Mouse (Mus musculus) CH12.LX (cell line): ENCODE measurements at regions not wholly inside any gene's neighbourhood (a gene's known extent, or its start where the extent isn't known, plus 50 kb on each side); places are given as distances from the start of the nearest gene placed in this dataset.

Experiments used
- DNase-seq: peaks from one replicate; pipeline ENCODE4 v3.0.0-alpha.2; 2013; ENCODE audit errors: extremely low read depth
- H3K27ac ChIP-seq: 2 replicates; pipeline ENCODE4 v1.5.1; 2012; ENCODE audit warnings: low read depth, mild to moderate bottlenecking, control low read depth, moderate library complexity; ENCODE audit not compliant: insufficient read depth
- H3K27me3 ChIP-seq: replicated peaks from 2 replicates; pipeline ENCODE3; 2012; ENCODE audit warnings: inconsistent platforms
- H3K36me3 ChIP-seq, 2 experiments: replicated peaks in 1 of 2; 2 replicates each; pipeline versions ENCODE3 to v1.6.1; 2012; ENCODE audit warnings: inconsistent platforms in 1 of 2, low read length in 1 of 2, mild to moderate bottlenecking in 1 of 2, mixed read lengths in 1 of 2, moderate library complexity in 1 of 2; ENCODE audit not compliant: control insufficient read depth in 1 of 2, insufficient read depth in 1 of 2
- H3K4me1 ChIP-seq, 2 experiments: 2 replicates each; pipeline ENCODE4 v1.6.1; 2012; ENCODE audit warnings: inconsistent platforms in 1 of 2, moderate library complexity in 1 of 2; ENCODE audit not compliant: insufficient read depth in 2 of 2, control insufficient read depth in 1 of 2
- H3K4me2 ChIP-seq: 2 replicates; pipeline ENCODE4 v1.6.1; 2012; ENCODE audit warnings: low read depth, mild to moderate bottlenecking, control low read depth; ENCODE audit not compliant: poor library complexity, insufficient read depth, severe bottlenecking
- H3K4me3 ChIP-seq, 3 experiments: fragments of 150-350 bp in 1 of 3; sonication (generic) in 1 of 3; replicated peaks in 1 of 3; 2 replicates each; pipeline versions ENCODE3 to v1.5.1; 2011 to 2012; ENCODE audit warnings: low read depth in 2 of 3, low read length in 2 of 3, mild to moderate bottlenecking in 2 of 3, moderate library complexity in 2 of 3, control low read depth in 1 of 3, improper control_type of control experiment in 1 of 3, inconsistent platforms in 1 of 3, mixed read lengths in 1 of 3; ENCODE audit not compliant: poor library complexity in 1 of 3
- H3K79me2 ChIP-seq: replicated peaks from 2 replicates; pipeline ENCODE4 v1.6.1; 2012; ENCODE audit warnings: mild to moderate bottlenecking, moderate library complexity; ENCODE audit not compliant: control insufficient read depth, poor library complexity, insufficient read depth, severe bottlenecking; ENCODE audit errors: extremely low read depth
- H3K9ac ChIP-seq: 2 replicates; pipeline ENCODE4 v1.6.1; 2012; ENCODE audit warnings: low read depth, mild to moderate bottlenecking, control low read depth, moderate library complexity; ENCODE audit not compliant: insufficient read depth
- H3K9me3 ChIP-seq: replicated peaks from 2 replicates; pipeline ENCODE3; 2012; ENCODE audit warnings: low read length, inconsistent platforms, mixed read lengths
- JUN ChIP-seq: IDR thresholded peaks from 2 replicates; pipeline ENCODE4 v1.6.1; 2011; ENCODE audit warnings: low read depth, mild to moderate bottlenecking, low read length, improper control_type of control experiment, moderate library complexity; ENCODE audit not compliant: insufficient read depth
- JUND ChIP-seq: conservative IDR thresholded peaks from 2 replicates; pipeline ENCODE4 v1.6.1; 2011; ENCODE audit warnings: low read depth, low read length, improper control_type of control experiment
- MAX ChIP-seq: IDR thresholded peaks from 2 replicates; pipeline ENCODE4 v1.6.1; 2011; ENCODE audit warnings: low read length, improper control_type of control experiment
- MEF2A ChIP-seq: IDR thresholded peaks from 2 replicates; pipeline ENCODE4 v1.6.1; 2014; ENCODE audit warnings: low read depth, mild to moderate bottlenecking, inconsistent platforms, low read length, improper control_type of control experiment, borderline replicate concordance
- MYC ChIP-seq: IDR thresholded peaks from 2 replicates; pipeline ENCODE4 v1.6.1; 2011; ENCODE audit warnings: low read depth, mild to moderate bottlenecking, improper control_type of control experiment, low read length
- POLR2AphosphoS2 ChIP-seq: IDR thresholded peaks from 2 replicates; pipeline ENCODE4 v1.6.1; 2011; ENCODE audit warnings: low read depth, low read length, improper control_type of control experiment
- RAD21 ChIP-seq: IDR thresholded peaks from 2 replicates; pipeline ENCODE4 v1.6.1; 2011; ENCODE audit warnings: low read depth, mild to moderate bottlenecking, low read length, improper control_type of control experiment, moderate library complexity
- ZKSCAN1 ChIP-seq: IDR thresholded peaks from 2 replicates; pipeline ENCODE4 v1.6.1; 2012; ENCODE audit warnings: low read depth, inconsistent platforms, low read length, improper control_type of control experiment, borderline replicate concordance
- dilution Hi-C: fragments of 300-500 bp; cut with MboI; formaldehyde crosslinking; loops from 2 replicates; pipeline ENCODE4 v1.14.3; 2020; ENCODE audit warnings: low sequenced_read_pairs; ENCODE audit not compliant: extremely low pct_unique_long_range_greater_than_20kb, extremely low pct_ligation_motif_present
- in situ Hi-C: fragments of 300-500 bp; cut with MboI; formaldehyde crosslinking; loops from 3 replicates; pipeline ENCODE4 v1.14.3; 2019; ENCODE audit warnings: low sequenced_read_pairs, low pct_ligation_motif_present, low pct_unique_long_range_greater_than_20kb, mixed read lengths

- no peaks in the 10 kb centered on the region for H3K27me3 ChIP-seq
- no peaks in the 10 kb centered on the region for H3K79me2 ChIP-seq
- no peaks in the 10 kb centered on the region for H3K9me3 ChIP-seq
- H3K4me3 ChIP-seq = no peak overlapping the region
- no peak for DNase-seq
- in situ Hi-C loops (no loop called here), dilution Hi-C loops (no loop called here)
- H3K27ac ChIP-seq = no peak overlapping the region
- peaks cover 4 to 5% of the 10 kb centered on the region in 2 experiments; a peak in 2 of 4 replicates for H3K4me1 ChIP-seq
- H3K9ac ChIP-seq = no peak overlapping the region; the same call in 1 of the 2 replicates
- no peaks in the 10 kb centered on the region for H3K36me3 ChIP-seq
- TF ChIP-seq JUN (no peak), ZKSCAN1 (no peak), JUND (no peak), POLR2AphosphoS2 (no peak), MEF2A (no peak), RAD21 (no peak), MAX (peak; percentile 61), MYC (peak; percentile 68)
- H3K4me2 ChIP-seq = peak overlapping the region; percentile 70; the same call in 1 of the 2 replicates
These were observed 912.8 kb downstream of the Pdha2 start for GRCm38 (mm10) chr3:140299364-140299763.
